Mouse (Mus musculus): Measurements from ENCODE around the gene Tor3a.
"Not testable (repeated sequence)": the region's sequence is repeated elsewhere in the genome, so short reads cannot be mapped to it uniquely, and the experiment has no call there.

The Tor3a gene

GRCm38 (mm10) chr1:156671921-156672320 is 2.2 kb downstream of the Tor3a start:
- in situ Hi-C loops (cut with MboI; ENCODE audit: low sequenced_read_pairs): no loop called here

- in situ Hi-C loops (cut with MboI; ENCODE audit: low sequenced_read_pairs): no loop called here
These were observed 4.8 kb downstream of the Tor3a start for GRCm38 (mm10) chr1:156669208-156669983.

GRCm38 (mm10) chr1:156668602-156669001 is 5.6 kb downstream of the Tor3a start:
- in situ Hi-C loops (cut with MboI; ENCODE audit: low sequenced_read_pairs): no loop called here

- in situ Hi-C loops (cut with MboI; ENCODE audit: low sequenced_read_pairs): no loop called here
These were observed 6.8 kb downstream of the Tor3a start for GRCm38 (mm10) chr1:156667141-156667926.

GRCm38 (mm10) chr1:156665777-156666176 is 8.4 kb downstream of the Tor3a start:
- in situ Hi-C loops (cut with MboI; ENCODE audit: low sequenced_read_pairs): no loop called here

GRCm38 (mm10) chr1:156660660-156661236 is 13.4 kb downstream of the Tor3a start:
- in situ Hi-C loops (cut with MboI; ENCODE audit: low sequenced_read_pairs): not testable (repeated sequence)

GRCm38 (mm10) chr1:156659906-156660659 is 14.1 kb downstream of the Tor3a start:
- in situ Hi-C loops (cut with MboI; ENCODE audit: low sequenced_read_pairs): no loop called here

GRCm38 (mm10) chr1:156658676-156659075 is 15.5 kb downstream of the Tor3a start:
- in situ Hi-C loops (cut with MboI; ENCODE audit: low sequenced_read_pairs): no loop called here

- in situ Hi-C loops (cut with MboI; ENCODE audit: low sequenced_read_pairs): no loop called here
These were observed 16.6 kb downstream of the Tor3a start for GRCm38 (mm10) chr1:156657523-156657922.

- in situ Hi-C loops (cut with MboI; ENCODE audit: low sequenced_read_pairs): no loop called here
These were observed 19.2 kb downstream of the Tor3a start for GRCm38 (mm10) chr1:156654735-156655530.

- in situ Hi-C loops (cut with MboI; ENCODE audit: low sequenced_read_pairs): no loop called here
These were observed 21.9 kb downstream of the Tor3a start for GRCm38 (mm10) chr1:156652189-156652822.

- in situ Hi-C loops (cut with MboI; ENCODE audit: low sequenced_read_pairs): no loop called here
These were observed 23.5 kb downstream of the Tor3a start for GRCm38 (mm10) chr1:156650631-156651030.

GRCm38 (mm10) chr1:156648705-156649104 is 25.5 kb downstream of the Tor3a start:
- in situ Hi-C loops (cut with MboI; ENCODE audit: low sequenced_read_pairs): no loop called here

GRCm38 (mm10) chr1:156645971-156646370 is 28.2 kb downstream of the Tor3a start:
- in situ Hi-C loops (cut with MboI; ENCODE audit: low sequenced_read_pairs): no loop called here

- in situ Hi-C loops (cut with MboI; ENCODE audit: low sequenced_read_pairs): no loop called here
These were observed 29.2 kb downstream of the Tor3a start for GRCm38 (mm10) chr1:156644780-156645523.

GRCm38 (mm10) chr1:156644061-156644460 is 30.1 kb downstream of the Tor3a start:
- in situ Hi-C loops (cut with MboI; ENCODE audit: low sequenced_read_pairs): no loop called here

- in situ Hi-C loops (cut with MboI; ENCODE audit: low sequenced_read_pairs): no loop called here
These were observed 31.3 kb downstream of the Tor3a start for GRCm38 (mm10) chr1:156642813-156643212.

- in situ Hi-C loops (cut with MboI; ENCODE audit: low sequenced_read_pairs): no loop called here
These were observed 32.3 kb downstream of the Tor3a start for GRCm38 (mm10) chr1:156641808-156642207.

GRCm38 (mm10) chr1:156640577-156640976 is 33.6 kb downstream of the Tor3a start:
- in situ Hi-C loops (cut with MboI; ENCODE audit: low sequenced_read_pairs): no loop called here
